Mouse (Mus musculus): Measurements from ENCODE around the gene Drd2. TPM values are rescaled to one million over a fixed set of nuclear protein-coding genes. Genes with fewer than 3 reads are reported as not detected.

Drd2 gene
- polyA plus RNA-seq (2015; fragmentation: Nextera tagmentation; extraction: Ambion mirVana), result 1.4 TPM in 2 replicates

GRCm38 (mm10) chr9:49340136-49341043 is at the start of gene Drd2:
Gene Drd2 (plus strand): TSS chr9:49340627.
- peak; percentile 86 for ATAC-seq
- Histone ChIP-seq H3K9ac (peak within 1 kb of the TSS; percentile 43), H3K4me2 (peak within 1 kb of the TSS; percentile 84), H3K27ac (no peak within 1 kb of the TSS), H3K9me3 (replicated peaks) (no peaks in the 10 kb centered on the region), H3K4me1 (peaks cover 17% of the 10 kb centered on the region), H3K36me3 (ENCODE audit: poor library complexity, severe bottlenecking) (no peaks in the 10 kb centered on the region), H3K27me3 (peaks cover 62% of the 10 kb centered on the region), H3K4me3 (peak within 1 kb of the TSS; percentile 47)
- under 1% methylated on average over 56 of the region's 84 CpGs for WGBS

GRCm38 (mm10) chr9:49295101-49295500 is 45.3 kb upstream of the Drd2 start:
- Histone ChIP-seq H3K27me3 (peaks cover 4% of the 10 kb centered on the region; the same call in 1 of the 2 replicates), H3K27ac (no peak overlapping the region), H3K9me3 (replicated peaks) (no peaks in the 10 kb centered on the region), H3K9ac (no peak overlapping the region), H3K4me3 (no peak overlapping the region), H3K4me2 (no peak overlapping the region), H3K4me1 (no peaks in the 10 kb centered on the region), H3K36me3 (ENCODE audit: poor library complexity, severe bottlenecking) (no peaks in the 10 kb centered on the region)
- WGBS, result 56% methylated on average over 1 of the region's 1 CpGs
- no peak for ATAC-seq

GRCm38 (mm10) chr9:49307576-49307975 is 32.9 kb upstream of the Drd2 start:
- no peak for ATAC-seq
- WGBS, result 74% methylated on average over 3 of the region's 3 CpGs
- Histone ChIP-seq H3K4me2 (no peak overlapping the region), H3K9me3 (replicated peaks) (no peaks in the 10 kb centered on the region), H3K27ac (no peak overlapping the region), H3K36me3 (ENCODE audit: poor library complexity, severe bottlenecking) (no peaks in the 10 kb centered on the region), H3K4me3 (no peak overlapping the region), H3K27me3 (no peaks in the 10 kb centered on the region), H3K4me1 (no peaks in the 10 kb centered on the region), H3K9ac (no peak overlapping the region)

GRCm38 (mm10) chr9:49310821-49311220 is 29.6 kb upstream of the Drd2 start:
- no peak overlapping the region for H3K4me3 ChIP-seq
- H3K27me3 ChIP-seq, result no peaks in the 10 kb centered on the region
- no peaks in the 10 kb centered on the region for H3K9me3 ChIP-seq (replicated peaks)
- H3K9ac ChIP-seq, result no peak overlapping the region
- H3K27ac ChIP-seq, result no peak overlapping the region
- no peak for ATAC-seq
- no peaks in the 10 kb centered on the region for H3K36me3 ChIP-seq (ENCODE audit: poor library complexity, severe bottlenecking)
- no peak overlapping the region for H3K4me2 ChIP-seq
- 54% methylated on average over 4 of the region's 4 CpGs for WGBS
- H3K4me1 ChIP-seq, result no peaks in the 10 kb centered on the region

- H3K4me3 ChIP-seq, result no peak overlapping the region
- H3K27ac ChIP-seq, result no peak overlapping the region
- H3K27me3 ChIP-seq, result no peaks in the 10 kb centered on the region
These were observed 21.8 kb upstream of the Drd2 start for GRCm38 (mm10) chr9:49318638-49319037.

GRCm38 (mm10) chr9:49341044-49341365 is 578 bp downstream of the Drd2 start:
- H3K4me2 ChIP-seq, result peak overlapping the region; percentile 84
- peaks cover 62% of the 10 kb centered on the region for H3K27me3 ChIP-seq
- H3K9ac ChIP-seq, result no peak overlapping the region
- H3K4me1 ChIP-seq, result peaks cover 17% of the 10 kb centered on the region
- H3K9me3 ChIP-seq (replicated peaks), result no peaks in the 10 kb centered on the region
- ATAC-seq, result no peak
- WGBS, result under 1% methylated on average over 10 of the region's 10 CpGs
- no peak overlapping the region for H3K27ac ChIP-seq
- peak overlapping the region; percentile 47 for H3K4me3 ChIP-seq
- H3K36me3 ChIP-seq (ENCODE audit: poor library complexity, severe bottlenecking), result no peaks in the 10 kb centered on the region

More at GRCm38 (mm10) chr9:49318638-49319037, 21.8 kb upstream of the Drd2 start:
- H3K9me3 ChIP-seq (replicated peaks), result no peaks in the 10 kb centered on the region
- H3K4me2 ChIP-seq, result no peak overlapping the region
- H3K4me1 ChIP-seq, result no peaks in the 10 kb centered on the region
- no peak overlapping the region for H3K9ac ChIP-seq
- ATAC-seq, result no peak
- H3K36me3 ChIP-seq (ENCODE audit: poor library complexity, severe bottlenecking), result no peaks in the 10 kb centered on the region

GRCm38 (mm10) chr9:49365763-49366162 is 25.3 kb downstream of the Drd2 start:
- no peak overlapping the region for H3K4me3 ChIP-seq

GRCm38 (mm10) chr9:49373946-49374345 is 33.5 kb downstream of the Drd2 start:
- no peak for ATAC-seq
- no peaks in the 10 kb centered on the region for H3K9me3 ChIP-seq (replicated peaks)
- H3K27ac ChIP-seq, result no peak overlapping the region
- WGBS, result 100% methylated on average over 2 of the region's 2 CpGs
- H3K4me1 ChIP-seq, result no peaks in the 10 kb centered on the region
- no peaks in the 10 kb centered on the region for H3K27me3 ChIP-seq
- no peak overlapping the region for H3K9ac ChIP-seq
- H3K4me2 ChIP-seq, result no peak overlapping the region
- no peak overlapping the region for H3K4me3 ChIP-seq
- H3K36me3 ChIP-seq (ENCODE audit: poor library complexity, severe bottlenecking), result no peaks in the 10 kb centered on the region

More at GRCm38 (mm10) chr9:49365763-49366162, 25.3 kb downstream of the Drd2 start:
- Histone ChIP-seq H3K36me3 (ENCODE audit: poor library complexity, severe bottlenecking) (no peaks in the 10 kb centered on the region), H3K4me1 (peaks cover 2% of the 10 kb centered on the region; the same call in 1 of the 2 replicates), H3K4me2 (no peak overlapping the region), H3K27ac (no peak overlapping the region), H3K9ac (no peak overlapping the region), H3K9me3 (replicated peaks) (no peaks in the 10 kb centered on the region), H3K27me3 (no peaks in the 10 kb centered on the region)
- ATAC-seq, result no peak
- WGBS, result 25% methylated on average over 5 of the region's 5 CpGs

GRCm38 (mm10) chr9:49379962-49380361 is 39.5 kb downstream of the Drd2 start:
- 92% methylated on average over 4 of the region's 4 CpGs for WGBS
- Histone ChIP-seq H3K9me3 (replicated peaks) (no peaks in the 10 kb centered on the region), H3K4me1 (no peaks in the 10 kb centered on the region), H3K27ac (no peak overlapping the region), H3K36me3 (ENCODE audit: poor library complexity, severe bottlenecking) (no peaks in the 10 kb centered on the region), H3K4me2 (no peak overlapping the region), H3K27me3 (no peaks in the 10 kb centered on the region), H3K9ac (no peak overlapping the region), H3K4me3 (no peak overlapping the region)
- no peak for ATAC-seq

GRCm38 (mm10) chr9:49384041-49384440 is 43.6 kb downstream of the Drd2 start:
- WGBS, result 35% methylated on average over 3 of the region's 3 CpGs
- ATAC-seq, result no peak
- Histone ChIP-seq H3K9me3 (replicated peaks) (no peaks in the 10 kb centered on the region), H3K27ac (no peak overlapping the region), H3K4me2 (no peak overlapping the region), H3K27me3 (no peaks in the 10 kb centered on the region), H3K4me3 (no peak overlapping the region), H3K9ac (no peak overlapping the region), H3K36me3 (ENCODE audit: poor library complexity, severe bottlenecking) (no peaks in the 10 kb centered on the region), H3K4me1 (peaks cover 7% of the 10 kb centered on the region)

- 87% methylated on average over 6 of the region's 6 CpGs for WGBS
- Histone ChIP-seq H3K9ac (no peak overlapping the region), H3K4me2 (no peak overlapping the region), H3K27ac (no peak overlapping the region), H3K9me3 (replicated peaks) (no peaks in the 10 kb centered on the region), H3K36me3 (ENCODE audit: poor library complexity, severe bottlenecking) (no peaks in the 10 kb centered on the region), H3K4me1 (peaks cover 7% of the 10 kb centered on the region), H3K4me3 (no peak overlapping the region), H3K27me3 (no peaks in the 10 kb centered on the region)
- ATAC-seq, result no peak
These were observed 44.4 kb downstream of the Drd2 start for GRCm38 (mm10) chr9:49384855-49385254.

- H3K4me2 ChIP-seq, result no peak overlapping the region
- H3K9ac ChIP-seq, result no peak overlapping the region
- WGBS, result 57% methylated on average over 7 of the region's 7 CpGs
- no peak for ATAC-seq
- H3K4me1 ChIP-seq, result peaks cover 7% of the 10 kb centered on the region
- H3K9me3 ChIP-seq (replicated peaks), result no peaks in the 10 kb centered on the region
- H3K4me3 ChIP-seq, result no peak overlapping the region
- no peaks in the 10 kb centered on the region for H3K27me3 ChIP-seq
- no peak overlapping the region for H3K27ac ChIP-seq
- no peaks in the 10 kb centered on the region for H3K36me3 ChIP-seq (ENCODE audit: poor library complexity, severe bottlenecking)
These were observed 44.9 kb downstream of the Drd2 start for GRCm38 (mm10) chr9:49385301-49385700.
